Mouse (Mus musculus) right cerebral cortex, adult 18-20 months (tissue): ENCODE data around the gene Entpd1.

Experiments
- DNase-seq: peaks from one replicate; pipeline ENCODE4 v3.0.0; 2022; ENCODE audit warnings: mixed read lengths

The Entpd1 gene

DNA sequence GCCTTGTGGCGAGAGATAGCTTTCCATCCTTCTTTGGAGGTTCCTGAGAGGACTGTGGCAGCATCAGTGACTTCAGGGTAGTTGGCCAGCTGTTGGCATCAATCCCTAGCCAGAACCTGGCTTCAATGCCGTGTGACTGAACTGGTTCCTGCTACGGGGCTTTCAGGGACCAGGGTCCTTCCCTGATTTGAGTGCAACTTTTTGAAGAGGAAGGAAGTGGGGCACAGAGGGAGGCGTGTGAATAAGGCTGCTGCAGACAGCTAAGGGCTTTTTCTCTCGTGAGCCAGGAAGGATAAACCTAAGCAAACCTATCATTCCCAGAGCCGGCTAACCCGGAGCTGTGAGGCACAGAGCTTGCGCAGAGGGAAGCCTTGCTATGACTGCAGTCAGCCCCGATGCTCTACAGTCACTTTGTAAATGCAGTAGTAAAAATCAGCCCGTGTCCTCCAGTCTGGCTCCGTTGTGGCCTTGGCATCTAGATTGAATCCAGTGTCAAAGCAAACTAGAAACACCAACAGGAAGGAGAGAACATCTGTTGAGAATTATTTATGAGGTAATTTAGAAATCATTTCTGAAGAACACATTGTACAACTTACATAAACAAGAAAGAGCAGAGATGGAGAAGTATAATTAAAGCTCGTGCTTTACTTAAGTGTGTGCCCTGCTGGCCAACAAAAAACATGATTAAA is 116.7 kb downstream of the Entpd1 start:
- DNase-seq, result no peak

DNA sequence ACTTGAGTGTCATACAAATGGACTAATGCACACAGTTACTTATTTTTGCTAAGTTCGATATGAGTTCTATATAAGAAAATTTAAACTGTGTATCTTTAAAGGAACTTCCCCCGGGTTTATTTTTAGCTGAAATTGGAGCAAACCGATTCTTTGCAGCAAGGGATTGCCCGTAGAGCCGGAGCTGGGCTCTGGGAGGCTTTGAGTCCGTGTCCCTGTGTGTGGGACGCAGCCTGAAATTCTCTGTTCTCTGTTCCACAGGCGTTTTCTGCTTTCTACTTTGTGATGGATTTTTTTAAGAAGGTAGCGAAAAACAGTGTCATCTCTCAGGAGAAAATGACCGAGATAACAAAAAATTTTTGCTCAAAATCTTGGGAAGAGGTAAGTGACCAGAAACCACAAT is 121.2 kb downstream of the Entpd1 start:
- DNase-seq, result no peak

DNA sequence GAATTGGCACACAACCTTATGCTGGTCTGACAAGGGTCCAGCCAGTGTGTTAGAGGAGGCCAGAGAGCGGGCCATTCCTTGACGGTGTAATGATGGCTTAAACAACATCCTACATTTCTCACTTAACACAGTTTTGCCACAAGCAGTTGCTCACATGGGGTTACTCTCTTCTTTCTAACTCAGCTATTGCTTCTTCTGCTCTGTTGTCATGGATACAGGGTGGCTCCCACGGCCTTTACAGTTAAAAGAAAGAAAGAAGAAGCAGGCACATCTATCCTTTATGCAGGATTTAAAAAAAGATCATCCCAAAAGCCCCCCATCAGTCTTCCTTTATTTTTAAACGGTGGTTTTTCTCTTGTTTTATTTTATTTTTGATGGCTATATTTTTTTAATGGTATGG is 121.7 kb downstream of the Entpd1 start:
- peak; percentile 39 for DNase-seq

DNA sequence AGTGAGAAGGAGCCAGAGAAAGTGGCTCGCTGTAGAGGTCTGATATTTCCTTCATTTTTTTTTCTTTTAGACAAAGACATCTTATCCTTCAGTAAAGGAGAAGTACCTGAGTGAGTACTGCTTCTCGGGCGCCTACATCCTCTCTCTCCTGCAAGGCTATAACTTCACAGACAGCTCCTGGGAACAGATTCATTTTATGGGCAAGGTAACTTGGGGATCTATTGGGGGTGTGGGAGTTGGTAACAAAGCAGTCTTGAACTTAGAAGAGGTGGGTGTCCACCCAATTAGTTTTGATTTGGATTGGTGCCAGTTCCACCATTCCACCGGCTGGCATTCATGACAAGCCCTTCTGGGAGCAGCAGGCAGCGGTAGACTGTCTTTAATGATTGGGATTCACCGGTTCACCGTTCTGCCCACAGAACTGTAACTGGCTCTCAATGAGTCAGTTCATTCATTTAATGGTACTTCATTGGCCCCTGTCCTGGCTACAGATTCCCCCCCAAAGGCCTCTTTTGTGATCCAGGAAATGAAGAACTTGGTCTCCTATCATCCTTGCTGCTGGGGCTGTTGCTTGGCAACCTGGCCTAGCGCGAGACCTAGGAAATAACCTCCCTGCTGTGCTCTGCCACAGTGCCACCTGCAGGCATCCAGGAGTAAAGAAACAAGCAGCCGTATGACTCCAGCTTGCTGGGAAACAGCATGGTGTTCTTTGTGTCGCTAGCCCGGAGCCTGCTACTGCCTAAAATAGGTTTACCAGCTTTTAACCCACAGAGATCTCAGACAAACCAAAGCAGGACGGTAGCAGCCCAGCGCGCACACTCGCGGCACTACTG is 124.7 kb downstream of the Entpd1 start:
- DNase-seq, result peak; percentile 81

DNA sequence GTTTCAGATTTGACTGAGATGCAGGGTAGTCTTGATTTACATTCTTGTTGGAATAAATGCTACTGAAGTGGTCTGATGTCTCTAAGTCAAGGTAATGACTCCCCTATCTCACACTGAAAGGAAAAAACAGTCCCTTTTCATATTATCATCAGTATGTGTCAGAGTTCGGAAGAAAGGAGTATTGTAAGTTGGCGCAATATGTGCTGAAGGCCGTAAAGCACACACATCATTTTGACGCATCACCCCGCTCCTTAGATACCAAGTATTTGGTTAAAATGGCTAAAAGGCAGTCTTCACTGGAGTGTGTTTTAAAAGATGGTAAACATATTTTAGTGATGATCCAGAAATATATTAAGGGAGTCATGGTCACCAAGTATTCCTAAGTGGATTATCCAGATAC is 125.4 kb downstream of the Entpd1 start:
- no peak for DNase-seq

DNA sequence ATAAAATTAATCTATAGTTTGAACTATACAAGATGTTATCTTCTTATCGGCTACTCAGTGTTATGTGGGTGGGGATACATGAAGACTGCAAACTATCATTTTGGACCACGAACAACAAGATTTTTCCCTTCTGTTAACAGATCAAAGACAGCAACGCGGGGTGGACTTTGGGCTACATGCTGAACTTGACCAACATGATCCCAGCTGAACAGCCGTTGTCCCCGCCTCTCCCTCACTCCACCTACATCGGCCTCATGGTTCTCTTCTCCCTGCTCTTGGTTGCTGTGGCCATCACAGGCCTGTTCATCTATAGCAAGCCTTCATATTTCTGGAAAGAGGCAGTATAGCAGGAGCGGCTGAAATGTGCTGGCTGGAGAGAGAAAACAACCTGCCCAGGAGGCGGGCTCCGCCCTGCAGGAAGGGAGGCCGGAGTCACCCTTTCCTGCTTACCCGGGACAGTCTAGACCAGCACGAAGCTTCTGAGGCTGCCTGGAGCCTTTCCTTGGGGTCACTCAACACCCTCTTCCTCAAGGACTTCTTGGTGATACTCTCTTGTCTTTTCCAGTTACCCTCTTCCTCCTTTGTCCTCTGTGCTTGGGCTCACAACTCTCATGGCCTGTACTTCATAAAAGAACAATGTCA is 126.6 kb downstream of the Entpd1 start:
- DNase-seq, result no peak

DNA sequence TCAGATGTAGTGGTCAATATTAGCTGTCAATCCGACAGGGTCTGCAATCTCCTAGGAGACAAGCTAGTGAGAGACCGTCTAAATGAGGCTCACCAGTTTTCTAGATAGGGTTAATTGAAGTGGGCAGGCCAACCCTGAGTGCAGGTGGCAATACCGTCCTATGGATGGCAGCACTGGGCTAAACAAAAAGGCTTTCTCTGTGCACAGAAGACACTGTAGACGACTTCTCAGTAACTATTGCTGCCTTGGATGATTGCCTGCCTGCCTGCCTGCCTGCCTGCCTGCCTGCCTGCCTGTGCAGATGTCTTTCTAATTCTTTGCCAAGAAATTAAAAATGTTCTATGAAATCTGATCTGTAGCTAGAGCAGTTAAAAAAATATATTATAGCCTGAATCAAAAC is 134.4 kb downstream of the Entpd1 start:
- peak; percentile 26 for DNase-seq

DNA sequence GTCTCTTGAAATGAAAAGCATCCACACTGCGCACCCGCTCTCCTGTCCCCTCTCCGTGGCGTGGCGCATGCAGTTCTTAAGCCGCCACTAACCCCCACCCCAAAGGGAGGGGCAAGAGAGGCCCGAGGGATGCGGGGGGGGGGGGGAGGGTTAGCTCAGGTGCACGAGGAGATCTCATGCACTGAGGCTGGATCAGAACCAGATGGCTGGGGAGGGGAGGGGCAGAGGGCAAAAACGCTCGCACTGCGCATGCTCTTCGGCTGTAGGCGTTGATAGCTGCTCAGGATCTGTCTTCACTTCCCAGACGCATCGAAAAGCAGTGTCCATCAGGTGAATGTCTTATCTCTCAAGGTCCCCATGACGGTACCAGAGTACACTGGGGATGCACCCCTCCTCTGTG is 136.4 kb downstream of the Entpd1 start, which contains the start of gene Cc2d2b:
Cc2d2b (plus strand) TSS at position 195 of the 400 bp plus-strand sequence.
- DNase-seq, result no peak

DNA sequence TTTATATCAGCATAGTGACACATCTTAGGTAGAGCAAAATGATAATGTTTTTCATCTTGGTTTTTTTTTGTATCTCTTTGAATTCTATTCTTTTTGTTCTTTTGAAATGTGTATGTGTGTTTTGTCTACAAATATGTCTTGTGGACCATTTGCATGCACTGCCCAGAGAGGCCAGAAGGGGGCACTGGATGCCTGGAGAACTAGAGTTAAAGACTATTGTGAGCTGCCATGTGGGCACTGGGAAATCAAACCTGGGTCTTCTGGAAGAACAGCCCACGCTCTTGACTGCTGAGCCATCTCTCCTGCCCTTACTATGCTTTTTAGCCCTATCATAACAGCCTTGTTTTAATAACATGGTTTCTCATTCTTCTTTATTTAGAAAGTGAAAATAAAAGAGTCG is 142.1 kb downstream of the Entpd1 start:
- DNase-seq, result no peak

DNA sequence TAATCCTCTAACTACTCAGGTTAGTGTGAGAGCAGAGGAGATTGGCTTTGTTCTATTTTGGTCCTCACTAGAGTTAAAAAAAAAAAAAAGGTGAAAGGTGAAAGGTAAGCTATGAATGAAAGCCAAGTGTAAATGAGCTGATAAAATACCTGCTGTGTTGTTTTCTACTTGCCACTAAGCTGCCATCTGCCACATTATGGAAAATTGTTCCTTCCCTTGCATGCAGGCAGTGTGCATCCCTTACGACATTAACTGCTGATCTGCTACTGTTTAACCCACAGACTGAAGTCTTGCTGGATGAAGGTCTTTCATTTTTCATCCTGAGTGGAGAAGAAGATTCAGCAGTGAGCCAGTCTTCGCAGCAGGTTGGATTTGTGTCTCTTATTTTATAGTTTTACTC is 147.9 kb downstream of the Entpd1 start:
- no peak for DNase-seq

DNA sequence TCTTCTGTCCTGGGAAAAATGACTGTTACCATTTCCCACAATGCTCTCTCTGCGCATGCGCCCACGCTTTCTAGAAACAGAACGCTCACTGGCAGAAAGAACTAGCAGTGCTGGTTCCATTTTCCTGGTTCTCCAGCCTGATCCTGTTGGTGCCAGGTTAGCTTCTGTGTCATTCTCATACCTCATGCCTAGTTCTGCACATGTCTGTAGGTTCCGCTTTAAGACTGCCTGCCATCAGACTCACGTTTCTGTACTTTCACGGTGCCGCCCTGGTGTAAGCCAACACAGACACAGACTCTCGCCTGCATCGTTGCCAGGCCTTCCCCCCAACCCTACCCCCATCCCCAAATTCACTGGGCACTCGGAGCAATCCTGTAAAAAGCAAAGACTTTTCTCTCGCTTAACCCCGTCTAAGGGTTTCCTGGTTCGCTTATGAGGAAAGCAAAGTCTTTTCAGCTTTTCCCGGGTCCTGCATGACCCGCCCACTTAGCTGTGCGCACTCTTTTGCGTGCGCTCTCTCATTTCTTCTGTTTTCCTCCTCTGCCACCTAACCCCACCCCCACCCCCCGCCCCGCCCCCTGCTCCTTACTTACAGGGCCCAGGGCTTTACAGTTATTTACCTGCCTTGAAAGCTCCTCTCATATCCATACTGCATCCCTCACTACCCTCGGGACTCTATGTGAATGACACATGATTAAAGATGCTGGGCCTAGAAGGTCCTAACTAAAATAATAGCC is 150.0 kb downstream of the Entpd1 start:
- DNase-seq, result peak; percentile 52

DNA sequence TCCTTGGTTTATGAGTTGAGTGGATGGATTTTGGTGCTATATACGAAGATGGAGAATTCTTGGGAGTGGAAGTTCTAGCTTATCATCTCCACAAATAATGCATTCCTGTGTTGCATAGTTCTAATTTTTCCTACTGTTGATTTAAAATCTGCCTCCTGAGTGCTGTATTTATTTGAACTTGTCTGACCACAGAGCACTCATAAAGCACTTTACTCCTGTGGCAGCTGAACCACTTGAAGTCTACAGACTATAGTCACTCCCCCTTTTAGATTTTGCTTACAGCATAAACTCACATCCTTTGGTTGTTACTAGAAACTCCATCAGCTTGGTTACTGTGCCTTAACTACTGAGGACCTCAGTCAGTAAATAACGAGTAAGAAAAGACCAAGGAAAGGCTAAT is 155.0 kb downstream of the Entpd1 start:
- no peak for DNase-seq

DNA sequence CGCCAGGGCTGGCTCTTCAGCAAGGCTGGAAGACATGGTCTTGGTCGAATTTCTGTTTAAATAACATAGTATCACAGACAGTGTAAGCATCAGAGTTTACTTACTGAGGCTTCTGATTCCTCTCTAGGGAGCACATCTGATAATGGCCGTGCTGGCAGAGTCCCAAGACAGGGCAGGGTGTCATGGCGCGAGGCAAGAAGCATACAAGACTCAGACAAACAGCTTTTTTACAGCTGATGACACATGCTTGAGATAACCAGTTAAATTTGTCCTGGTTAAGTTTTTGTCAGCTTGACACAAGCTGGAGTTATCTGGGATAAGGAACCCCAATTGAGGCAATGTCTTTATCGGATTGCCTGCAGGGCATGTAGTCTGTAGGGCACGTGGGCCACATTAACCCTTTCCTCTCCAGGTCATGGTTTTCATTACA is 157.2 kb downstream of the Entpd1 start:
- DNase-seq, result no peak

DNA sequence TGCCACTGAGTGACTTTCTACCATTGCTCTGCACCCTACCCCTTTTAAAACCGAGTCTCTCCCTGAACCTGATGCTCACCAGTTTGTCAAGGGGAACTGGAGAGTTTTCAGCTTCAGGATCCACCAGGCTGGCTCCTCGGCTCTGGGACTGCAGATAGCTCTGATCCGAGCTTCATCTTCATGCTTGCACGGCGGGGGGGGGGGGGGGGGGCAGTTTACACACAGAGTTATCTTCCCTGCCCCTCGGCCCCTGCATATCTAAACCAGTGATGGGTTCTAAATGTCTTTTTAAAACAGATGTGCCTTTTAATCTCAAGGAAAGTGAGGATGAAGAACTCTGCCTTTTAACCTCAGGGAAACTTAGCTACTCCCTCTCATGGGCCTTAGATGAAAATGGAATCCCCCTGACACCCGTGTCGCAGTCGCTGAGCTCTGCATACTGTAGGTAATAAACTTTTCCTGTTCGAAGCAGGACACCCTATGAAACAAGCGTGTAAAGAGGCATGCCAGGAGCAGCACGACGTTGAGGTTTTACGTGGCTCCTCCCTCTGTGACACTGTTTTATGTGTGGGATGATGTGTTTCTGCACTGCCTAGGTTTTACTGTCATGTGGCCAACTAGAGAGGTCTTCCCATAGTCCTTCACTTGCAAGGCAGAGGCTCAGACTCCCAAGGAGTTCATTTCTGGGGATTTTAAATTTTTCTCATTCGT is 176.0 kb downstream of the Entpd1 start:
- no peak for DNase-seq

DNA sequence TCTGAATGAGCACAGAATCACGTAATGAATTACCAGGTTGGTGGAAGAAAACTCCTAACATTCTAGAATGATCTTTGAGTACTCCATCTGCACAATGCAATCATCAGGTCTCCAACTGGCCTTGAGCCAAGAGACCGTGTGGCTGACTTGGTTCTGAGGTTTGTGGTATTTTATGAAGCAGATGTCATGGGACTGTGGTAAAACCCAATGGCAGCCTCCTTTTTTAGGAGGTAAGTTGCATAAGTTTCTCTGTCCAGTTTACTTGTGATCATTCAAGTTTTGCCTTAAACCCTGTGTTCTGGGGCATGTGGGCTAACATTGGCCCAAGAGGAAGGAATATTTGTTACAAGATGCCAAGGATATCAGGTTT is 176.5 kb downstream of the Entpd1 start:
- DNase-seq, result no peak
